Mouse (Mus musculus): ENCODE data around the gene Gm5447. TPM values are rescaled to one million over a fixed set of nuclear protein-coding genes. Genes with fewer than 3 reads are reported as not detected.

Gm5447 gene
- polyA plus RNA-seq, 1 experiment = not detected

- no peaks in the 10 kb centered on the region for H3K9me3 ChIP-seq (replicated peaks; ENCODE audit: control insufficient read depth, insufficient read depth, low read length, poor library complexity, severe bottlenecking)
- H3K36me3 ChIP-seq (ENCODE audit: control insufficient read depth, insufficient read depth, low read length, poor library complexity, severe bottlenecking) = no peaks in the 10 kb centered on the region
- peak overlapping the region; percentile 55 for H3K4me3 ChIP-seq (ENCODE audit: low read depth, low read length)
- H3K9ac ChIP-seq (ENCODE audit: low read depth, poor library complexity, severe bottlenecking) = no peak overlapping the region
- no peaks in the 10 kb centered on the region for H3K4me1 ChIP-seq (ENCODE audit: control insufficient read depth, insufficient read depth, low read length)
- no peaks in the 10 kb centered on the region for H3K27me3 ChIP-seq (ENCODE audit: control insufficient read depth, insufficient read depth, low read length, poor library complexity, severe bottlenecking)
- no peak overlapping the region for H3K27ac ChIP-seq (ENCODE audit: insufficient read depth, low read length)
- no peak for TF ChIP-seq CTCF (IDR thresholded peaks at IDR 0.05; ENCODE audit: low read depth, low read length)
- no peak for TF ChIP-seq POLR2A (IDR thresholded peaks at IDR 0.05; ENCODE audit: insufficient read depth, low read length)
- no peak for TF ChIP-seq EP300 (IDR thresholded peaks at IDR 0.05; ENCODE audit: insufficient read depth, low read depth, low read length)
These were observed 26.9 kb upstream of the Gm5447 start for GRCm38 (mm10) chr13:30947129-30947528.

- H3K4me1 ChIP-seq (ENCODE audit: control insufficient read depth, insufficient read depth, low read length) = no peaks in the 10 kb centered on the region
These were observed 26.5 kb upstream of the Gm5447 start, which contains the start of gene Hus1b for GRCm38 (mm10) chr13:30947540-30947939. Hus1b (minus strand) TSS chr13:30947759.

GRCm38 (mm10) chr13:30949181-30949580 is 24.8 kb upstream of the Gm5447 start:
- no peaks in the 10 kb centered on the region for H3K27me3 ChIP-seq (ENCODE audit: control insufficient read depth, insufficient read depth, low read length, poor library complexity, severe bottlenecking)
- H3K4me3 ChIP-seq (ENCODE audit: low read depth, low read length) = no peak overlapping the region
- H3K36me3 ChIP-seq (ENCODE audit: control insufficient read depth, insufficient read depth, low read length, poor library complexity, severe bottlenecking) = no peaks in the 10 kb centered on the region
- no peak overlapping the region for H3K9ac ChIP-seq (ENCODE audit: low read depth, poor library complexity, severe bottlenecking)
- TF ChIP-seq CTCF (IDR thresholded peaks at IDR 0.05; ENCODE audit: low read depth, low read length) = no peak
- TF ChIP-seq EP300 (IDR thresholded peaks at IDR 0.05; ENCODE audit: insufficient read depth, low read depth, low read length) = no peak
- no peak for TF ChIP-seq POLR2A (IDR thresholded peaks at IDR 0.05; ENCODE audit: insufficient read depth, low read length)
- H3K9me3 ChIP-seq (replicated peaks; ENCODE audit: control insufficient read depth, insufficient read depth, low read length, poor library complexity, severe bottlenecking) = no peaks in the 10 kb centered on the region
- H3K27ac ChIP-seq (ENCODE audit: insufficient read depth, low read length) = no peak overlapping the region
- no peaks in the 10 kb centered on the region for H3K4me1 ChIP-seq (ENCODE audit: control insufficient read depth, insufficient read depth, low read length)

More at GRCm38 (mm10) chr13:30947540-30947939, 26.5 kb upstream of the Gm5447 start, which contains the start of gene Hus1b:
- no peaks in the 10 kb centered on the region for H3K36me3 ChIP-seq (ENCODE audit: control insufficient read depth, insufficient read depth, low read length, poor library complexity, severe bottlenecking)
- H3K4me3 ChIP-seq (ENCODE audit: low read depth, low read length) = peak within 1 kb of the TSS; percentile 55
- H3K9me3 ChIP-seq (replicated peaks; ENCODE audit: control insufficient read depth, insufficient read depth, low read length, poor library complexity, severe bottlenecking) = no peaks in the 10 kb centered on the region
- no peak within 1 kb of the TSS for H3K27ac ChIP-seq (ENCODE audit: insufficient read depth, low read length)
- H3K27me3 ChIP-seq (ENCODE audit: control insufficient read depth, insufficient read depth, low read length, poor library complexity, severe bottlenecking) = no peaks in the 10 kb centered on the region
- H3K9ac ChIP-seq (ENCODE audit: low read depth, poor library complexity, severe bottlenecking) = no peak within 1 kb of the TSS
- no peak for TF ChIP-seq CTCF (IDR thresholded peaks at IDR 0.05; ENCODE audit: low read depth, low read length)
- no peak for TF ChIP-seq POLR2A (IDR thresholded peaks at IDR 0.05; ENCODE audit: insufficient read depth, low read length)
- TF ChIP-seq EP300 (IDR thresholded peaks at IDR 0.05; ENCODE audit: insufficient read depth, low read depth, low read length) = no peak

- Histone ChIP-seq H3K27me3 (ENCODE audit: control insufficient read depth, insufficient read depth, low read length, poor library complexity, severe bottlenecking) (no peaks in the 10 kb centered on the region), H3K4me3 (ENCODE audit: low read depth, low read length) (no peak overlapping the region), H3K36me3 (ENCODE audit: control insufficient read depth, insufficient read depth, low read length, poor library complexity, severe bottlenecking) (no peaks in the 10 kb centered on the region), H3K9me3 (replicated peaks; ENCODE audit: control insufficient read depth, insufficient read depth, low read length, poor library complexity, severe bottlenecking) (no peaks in the 10 kb centered on the region), H3K27ac (ENCODE audit: insufficient read depth, low read length) (no peak overlapping the region), H3K4me1 (ENCODE audit: control insufficient read depth, insufficient read depth, low read length) (no peaks in the 10 kb centered on the region), H3K9ac (ENCODE audit: low read depth, poor library complexity, severe bottlenecking) (no peak overlapping the region)
- TF ChIP-seq POLR2A (IDR thresholded peaks at IDR 0.05; ENCODE audit: insufficient read depth, low read length) = no peak
- no peak for TF ChIP-seq CTCF (IDR thresholded peaks at IDR 0.05; ENCODE audit: low read depth, low read length)
- no peak for TF ChIP-seq EP300 (IDR thresholded peaks at IDR 0.05; ENCODE audit: insufficient read depth, low read depth, low read length)
These were observed 22.0 kb upstream of the Gm5447 start for GRCm38 (mm10) chr13:30952044-30952443.

- H3K9ac ChIP-seq (ENCODE audit: low read depth, poor library complexity, severe bottlenecking) = no peak overlapping the region
- H3K4me1 ChIP-seq (ENCODE audit: control insufficient read depth, insufficient read depth, low read length) = no peaks in the 10 kb centered on the region
- H3K36me3 ChIP-seq (ENCODE audit: control insufficient read depth, insufficient read depth, low read length, poor library complexity, severe bottlenecking) = no peaks in the 10 kb centered on the region
- no peaks in the 10 kb centered on the region for H3K27me3 ChIP-seq (ENCODE audit: control insufficient read depth, insufficient read depth, low read length, poor library complexity, severe bottlenecking)
- no peak overlapping the region for H3K4me3 ChIP-seq (ENCODE audit: low read depth, low read length)
- no peak for TF ChIP-seq POLR2A (IDR thresholded peaks at IDR 0.05; ENCODE audit: insufficient read depth, low read length)
- no peak for TF ChIP-seq EP300 (IDR thresholded peaks at IDR 0.05; ENCODE audit: insufficient read depth, low read depth, low read length)
- TF ChIP-seq CTCF (IDR thresholded peaks at IDR 0.05; ENCODE audit: low read depth, low read length) = no peak
- no peak overlapping the region for H3K27ac ChIP-seq (ENCODE audit: insufficient read depth, low read length)
- no peaks in the 10 kb centered on the region for H3K9me3 ChIP-seq (replicated peaks; ENCODE audit: control insufficient read depth, insufficient read depth, low read length, poor library complexity, severe bottlenecking)
These were observed 20.4 kb upstream of the Gm5447 start for GRCm38 (mm10) chr13:30953580-30953979.

GRCm38 (mm10) chr13:30960714-30961113 is 13.3 kb upstream of the Gm5447 start:
- Histone ChIP-seq H3K4me1 (ENCODE audit: control insufficient read depth, insufficient read depth, low read length) (no peaks in the 10 kb centered on the region), H3K9me3 (replicated peaks; ENCODE audit: control insufficient read depth, insufficient read depth, low read length, poor library complexity, severe bottlenecking) (no peaks in the 10 kb centered on the region), H3K27me3 (ENCODE audit: control insufficient read depth, insufficient read depth, low read length, poor library complexity, severe bottlenecking) (no peaks in the 10 kb centered on the region), H3K36me3 (ENCODE audit: control insufficient read depth, insufficient read depth, low read length, poor library complexity, severe bottlenecking) (no peaks in the 10 kb centered on the region), H3K9ac (ENCODE audit: low read depth, poor library complexity, severe bottlenecking) (no peak overlapping the region), H3K4me3 (ENCODE audit: low read depth, low read length) (no peak overlapping the region), H3K27ac (ENCODE audit: insufficient read depth, low read length) (no peak overlapping the region)
- TF ChIP-seq CTCF (IDR thresholded peaks at IDR 0.05; ENCODE audit: low read depth, low read length) (no peak), EP300 (IDR thresholded peaks at IDR 0.05; ENCODE audit: insufficient read depth, low read depth, low read length) (no peak), POLR2A (IDR thresholded peaks at IDR 0.05; ENCODE audit: insufficient read depth, low read length) (no peak)
